Mouse (Mus musculus) bone marrow, adult 2 months (tissue): ENCODE measurements around the gene Ccno.
A peak's percentile ranks its signal among the peaks of the same experiment; 100 is the strongest.

Experiments used
- CTCF ChIP-seq: fragments of 200-500 bp; IDR thresholded peaks from 2 replicates; pipeline ENCODE4 v1.5.1; 2011; ENCODE audit warnings: low read length, control low read depth; ENCODE audit not compliant: control insufficient read depth, insufficient read depth
- POLR2A ChIP-seq: fragments of 200-500 bp; IDR thresholded peaks from 2 replicates; pipeline ENCODE4 v1.6.1; 2011; ENCODE audit warnings: low read depth, mild to moderate bottlenecking, control low read depth, low read length, borderline replicate concordance; ENCODE audit not compliant: control insufficient read depth

DNA sequence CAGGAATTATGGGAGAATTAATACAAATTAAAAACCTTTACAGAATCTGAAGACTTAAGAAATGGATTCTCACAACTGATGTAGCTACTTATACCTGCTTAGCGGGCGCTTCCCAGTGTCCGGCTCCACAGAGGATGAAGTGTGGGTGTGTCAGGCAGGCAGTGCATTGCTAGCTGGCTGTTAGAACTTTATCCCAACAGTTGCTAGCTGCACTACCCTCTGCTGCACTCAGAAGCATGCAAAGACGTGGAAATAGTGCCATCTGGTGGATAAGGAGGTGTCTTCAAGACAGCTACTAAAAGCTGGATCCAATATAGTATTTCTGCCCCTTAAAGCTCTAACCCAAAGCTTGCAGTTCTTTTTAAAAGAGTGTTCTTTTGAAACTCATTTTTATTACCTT lies 48.2 kb downstream of the Ccno start:
- TF ChIP-seq POLR2A (no peak), CTCF (peak; percentile 58)
